Mouse (Mus musculus) heart, adult 10 weeks (tissue): ENCODE data around the gene Ifna4. TPM values are rescaled to one million over a fixed set of nuclear protein-coding genes. Genes with fewer than 3 reads are reported as not detected.

Source experiments
- polyA plus RNA-seq: library from polyadenylated mRNA; stranded (reverse); fragments of 350-450 nt; fragmentation: Illumina TruSeq; extraction: RNeasy Lipid Tissue Mini Kit (QIAGEN cat#74804); gene quantifications from one replicate; pipeline ENCODE4 v1.2.3, GENCODE M21; 2014; ENCODE audit warnings: low read depth, low replicate concordance

The Ifna4 gene
- polyA plus RNA-seq = not detected

GRCm38 (mm10) chr4:88841438-88841911 lies at the start of gene Ifna4:
Gene Ifna4, plus strand, starts transcription at chr4:88841861.

GRCm38 (mm10) chr4:88793936-88794675 lies 47.6 kb upstream of the Ifna4 start, which contains the start of gene Gm13275:
Gene Gm13275, plus strand, starts transcription at chr4:88794487.

GRCm38 (mm10) chr4:88797097-88797496 lies 44.6 kb upstream of the Ifna4 start, which contains the start of gene Gm13279:
Gene Gm13279, plus strand, starts transcription at chr4:88797397.

GRCm38 (mm10) chr4:88799365-88799764 lies 42.3 kb upstream of the Ifna4 start, which contains the start of gene Gm13285:
Gene Gm13285, plus strand, starts transcription at chr4:88799665.

GRCm38 (mm10) chr4:88802954-88803353 lies 38.7 kb upstream of the Ifna4 start, which contains the start of gene Gm13287:
Gene Gm13287, plus strand, starts transcription at chr4:88803254.

GRCm38 (mm10) chr4:88805231-88805630 lies 36.4 kb upstream of the Ifna4 start, which contains the start of gene Gm13288:
Gene Gm13288, plus strand, starts transcription at chr4:88805531.

GRCm38 (mm10) chr4:88815928-88816327 lies 25.7 kb upstream of the Ifna4 start, which contains the start of gene Ifna7:
Gene Ifna7, plus strand, starts transcription at chr4:88816228.

GRCm38 (mm10) chr4:88819659-88820058 lies 22.0 kb upstream of the Ifna4 start, which contains the start of gene Ifna11:
Gene Ifna11, plus strand, starts transcription at chr4:88819959.

GRCm38 (mm10) chr4:88827116-88827515 lies 14.5 kb upstream of the Ifna4 start, which contains the start of gene Ifna6:
Gene Ifna6, plus strand, starts transcription at chr4:88827416.

GRCm38 (mm10) chr4:88835225-88835624 lies 6.4 kb upstream of the Ifna4 start, which contains the start of gene Ifna5:
Gene Ifna5, plus strand, starts transcription at chr4:88835525.

GRCm38 (mm10) chr4:88849698-88850097 lies 8.0 kb downstream of the Ifna4 start, which contains the start of gene Ifna1:
Gene Ifna1, plus strand, starts transcription at chr4:88850087.

GRCm38 (mm10) chr4:88880101-88880500 lies 38.4 kb downstream of the Ifna4 start, which contains the start of gene Ifne:
Gene Ifne, minus strand, starts transcription at chr4:88880201.

Other genes with a start within 250 kb of the Ifna4 start
- gene Ifna9, start 249.5 kb upstream of the Ifna4 start, polyA plus RNA-seq = not detected
- gene Ifna12, start 238.5 kb upstream of the Ifna4 start, polyA plus RNA-seq = not detected
- gene C87499, start 207.4 kb upstream of the Ifna4 start, polyA plus RNA-seq = not detected
- gene Ifna13, start 197.4 kb upstream of the Ifna4 start, polyA plus RNA-seq = not detected
- gene Ifna16, start 164.9 kb upstream of the Ifna4 start, polyA plus RNA-seq = not detected
- not detected for gene Ifna2, start 157.9 kb upstream of the Ifna4 start, polyA plus RNA-seq
- gene Ifnab, start 150.5 kb upstream of the Ifna4 start, polyA plus RNA-seq = not detected
- not detected for gene Gm26566, start 120.1 kb upstream of the Ifna4 start, polyA plus RNA-seq
- gene Klhl9, start 119.4 kb upstream of the Ifna4 start, polyA plus RNA-seq = 44.7 TPM
- gene Gm13271, start 87.0 kb upstream of the Ifna4 start, polyA plus RNA-seq = not detected
- gene Gm13283, start 81.7 kb upstream of the Ifna4 start, polyA plus RNA-seq = not detected
- gene Gm13290, start 68.0 kb upstream of the Ifna4 start, polyA plus RNA-seq = not detected
- not detected for gene Gm13289, start 64.9 kb upstream of the Ifna4 start, polyA plus RNA-seq
- gene Gm13272, start 62.0 kb upstream of the Ifna4 start, polyA plus RNA-seq = not detected
- not detected for gene Ifnz, start 59.7 kb upstream of the Ifna4 start, polyA plus RNA-seq
- gene Gm13276, start 56.2 kb upstream of the Ifna4 start, polyA plus RNA-seq = not detected
- gene Gm13277, start 53.2 kb upstream of the Ifna4 start, polyA plus RNA-seq = not detected
- not detected for gene Gm13278, start 50.3 kb upstream of the Ifna4 start, polyA plus RNA-seq
- not detected for gene Gm13275, start 47.4 kb upstream of the Ifna4 start, polyA plus RNA-seq
- gene Gm13279, start 44.5 kb upstream of the Ifna4 start, polyA plus RNA-seq = not detected
- not detected for gene Gm13285, start 42.2 kb upstream of the Ifna4 start, polyA plus RNA-seq
- gene Gm13287, start 38.6 kb upstream of the Ifna4 start, polyA plus RNA-seq = not detected
- gene Gm13288, start 36.3 kb upstream of the Ifna4 start, polyA plus RNA-seq = not detected
- not detected for gene Ifna7, start 25.6 kb upstream of the Ifna4 start, polyA plus RNA-seq
- gene Ifna11, start 21.9 kb upstream of the Ifna4 start, polyA plus RNA-seq = not detected
- gene Ifna6, start 14.4 kb upstream of the Ifna4 start, polyA plus RNA-seq = not detected
- not detected for gene Ifna5, start 6.3 kb upstream of the Ifna4 start, polyA plus RNA-seq
- gene Ifna1, start 8.2 kb downstream of the Ifna4 start, polyA plus RNA-seq = not detected
- not detected for gene Ifne, start 38.3 kb downstream of the Ifna4 start, polyA plus RNA-seq